Mouse (Mus musculus): ENCODE data around the gene Kdm5a. TPM values are rescaled to one million over a fixed set of nuclear protein-coding genes. Genes with fewer than 3 reads are reported as not detected.

The Kdm5a gene
- polyA plus RNA-seq, 1 experiment = 4.6 TPM

GRCm38 (mm10) chr6:120403936-120404335 lies 40.0 kb downstream of the Kdm5a start:
- no peak for TF ChIP-seq FLI1 (IDR thresholded peaks at IDR 0.05; ENCODE audit: low read length)
- TF ChIP-seq GATA1 (IDR thresholded peaks at IDR 0.05; ENCODE audit: borderline replicate concordance, low read length) = no peak
- Histone ChIP-seq H3K9me3 (no peaks in the 10 kb centered on the region), H3K36me3 (replicated peaks; ENCODE audit: low read length) (peaks cover 93% of the 10 kb centered on the region), H3K27me3 (replicated peaks) (no peaks in the 10 kb centered on the region), H3K4me3 (replicated peaks) (no peak overlapping the region), H3K4me1 (no peaks in the 10 kb centered on the region)

GRCm38 (mm10) chr6:120438161-120438560 lies 74.2 kb downstream of the Kdm5a start:
- TF ChIP-seq GATA1 (IDR thresholded peaks at IDR 0.05; ENCODE audit: borderline replicate concordance, low read length) (no peak), FLI1 (IDR thresholded peaks at IDR 0.05; ENCODE audit: low read length) (no peak)
- Histone ChIP-seq H3K27me3 (replicated peaks) (no peaks in the 10 kb centered on the region), H3K36me3 (replicated peaks; ENCODE audit: low read length) (peaks cover 89% of the 10 kb centered on the region), H3K4me3 (replicated peaks) (no peak overlapping the region), H3K9me3 (no peaks in the 10 kb centered on the region), H3K4me1 (peaks cover 4% of the 10 kb centered on the region; the same call in 1 of the 2 replicates)

GRCm38 (mm10) chr6:120442171-120442749 lies 78.3 kb downstream of the Kdm5a start:
- H3K4me3 ChIP-seq (replicated peaks) = no peak overlapping the region
- no peak for TF ChIP-seq FLI1 (IDR thresholded peaks at IDR 0.05; ENCODE audit: low read length)
- TF ChIP-seq GATA1 (IDR thresholded peaks at IDR 0.05; ENCODE audit: borderline replicate concordance, low read length) = no peak
- no peaks in the 10 kb centered on the region for H3K27me3 ChIP-seq (replicated peaks)
- no peaks in the 10 kb centered on the region for H3K9me3 ChIP-seq
- H3K4me1 ChIP-seq = peaks cover 4% of the 10 kb centered on the region; the same call in 1 of the 2 replicates
- H3K36me3 ChIP-seq (replicated peaks; ENCODE audit: low read length) = peaks cover 83% of the 10 kb centered on the region

GRCm38 (mm10) chr6:120443363-120444355 lies 79.7 kb downstream of the Kdm5a start:
- Histone ChIP-seq H3K4me3 (replicated peaks) (no peak overlapping the region), H3K4me1 (peaks cover 4% of the 10 kb centered on the region; the same call in 1 of the 2 replicates), H3K9me3 (0 out of 2 replicates have a peak, but pooled peaks cover 2% of the 10 kb centered on the region), H3K27me3 (replicated peaks) (no peaks in the 10 kb centered on the region), H3K36me3 (replicated peaks; ENCODE audit: low read length) (peaks cover 73% of the 10 kb centered on the region)
- no peak for TF ChIP-seq GATA1 (IDR thresholded peaks at IDR 0.05; ENCODE audit: borderline replicate concordance, low read length)
- no peak for TF ChIP-seq FLI1 (IDR thresholded peaks at IDR 0.05; ENCODE audit: low read length)

GRCm38 (mm10) chr6:120450208-120450607 lies 86.3 kb downstream of the Kdm5a start:
- Histone ChIP-seq H3K4me3 (replicated peaks) (no peak overlapping the region), H3K36me3 (replicated peaks; ENCODE audit: low read length) (peaks cover 10% of the 10 kb centered on the region), H3K27me3 (replicated peaks) (no peaks in the 10 kb centered on the region), H3K4me1 (peaks cover 36% of the 10 kb centered on the region), H3K9me3 (peaks cover 10% of the 10 kb centered on the region)
- no peak for TF ChIP-seq FLI1 (IDR thresholded peaks at IDR 0.05; ENCODE audit: low read length)
- TF ChIP-seq GATA1 (IDR thresholded peaks at IDR 0.05; ENCODE audit: borderline replicate concordance, low read length) = no peak

- H3K4me1 ChIP-seq = peaks cover 43% of the 10 kb centered on the region
- peak overlapping the region; percentile 75 for H3K4me3 ChIP-seq (replicated peaks)
- H3K36me3 ChIP-seq (replicated peaks; ENCODE audit: low read length) = peaks cover 4% of the 10 kb centered on the region
- TF ChIP-seq FLI1 (IDR thresholded peaks at IDR 0.05; ENCODE audit: low read length) (no peak), GATA1 (IDR thresholded peaks at IDR 0.05; ENCODE audit: borderline replicate concordance, low read length) (no peak)
- peaks cover 10% of the 10 kb centered on the region for H3K9me3 ChIP-seq
- H3K27me3 ChIP-seq (replicated peaks) = no peaks in the 10 kb centered on the region
Measured at GRCm38 (mm10) chr6:120452384-120453102, 88.6 kb downstream of the Kdm5a start.

GRCm38 (mm10) chr6:120453103-120453445 lies 89.2 kb downstream of the Kdm5a start:
- H3K9me3 ChIP-seq = peaks cover 10% of the 10 kb centered on the region
- peak overlapping the region; percentile 75 for H3K4me3 ChIP-seq (replicated peaks)
- peaks cover 43% of the 10 kb centered on the region for H3K4me1 ChIP-seq
- H3K36me3 ChIP-seq (replicated peaks; ENCODE audit: low read length) = peaks cover 4% of the 10 kb centered on the region
- no peak for TF ChIP-seq GATA1 (IDR thresholded peaks at IDR 0.05; ENCODE audit: borderline replicate concordance, low read length)
- no peak for TF ChIP-seq FLI1 (IDR thresholded peaks at IDR 0.05; ENCODE audit: low read length)
- no peaks in the 10 kb centered on the region for H3K27me3 ChIP-seq (replicated peaks)

GRCm38 (mm10) chr6:120453556-120453955 lies 89.6 kb downstream of the Kdm5a start:
- TF ChIP-seq FLI1 (IDR thresholded peaks at IDR 0.05; ENCODE audit: low read length) (no peak), GATA1 (IDR thresholded peaks at IDR 0.05; ENCODE audit: borderline replicate concordance, low read length) (no peak)
- peaks cover 43% of the 10 kb centered on the region for H3K4me1 ChIP-seq
- H3K27me3 ChIP-seq (replicated peaks) = no peaks in the 10 kb centered on the region
- no peak overlapping the region for H3K4me3 ChIP-seq (replicated peaks)
- no peaks in the 10 kb centered on the region for H3K36me3 ChIP-seq (replicated peaks; ENCODE audit: low read length)
- H3K9me3 ChIP-seq = peaks cover 8% of the 10 kb centered on the region

GRCm38 (mm10) chr6:120454627-120455077 lies 90.7 kb downstream of the Kdm5a start:
- Histone ChIP-seq H3K36me3 (replicated peaks; ENCODE audit: low read length) (no peaks in the 10 kb centered on the region), H3K4me1 (peaks cover 43% of the 10 kb centered on the region), H3K4me3 (replicated peaks) (peak overlapping the region; percentile 84), H3K27me3 (replicated peaks) (no peaks in the 10 kb centered on the region), H3K9me3 (peaks cover 8% of the 10 kb centered on the region)
- no peak for TF ChIP-seq FLI1 (IDR thresholded peaks at IDR 0.05; ENCODE audit: low read length)
- no peak for TF ChIP-seq GATA1 (IDR thresholded peaks at IDR 0.05; ENCODE audit: borderline replicate concordance, low read length)

Data from megakaryocyte, embryonic 14.5 days (primary cell).